9 mouse cellular contexts compared by ENCODE assay signal in genomic region chr7:72543946-72544345, GRCm38 (mm10).
DNase-seq lines count a peak whose midpoint lies in the region; ATAC-seq and TF ChIP-seq lines count a peak whose summit lies in the region.
"Had no signal": no experiment of that assay in that cellular context is flagged by ENCODE, and none has a peak within 500 bp of the region (broad histone marks: within the 10 kb centered on the region; RNA-seq: fewer than 3 reads in every experiment).

No protein-coding gene starts in this region.

- WGBS in hindbrain, embryonic 12.5 days, result 33% methylated on average over 4 of the region's 4 CpGs
- 39% methylated on average over 4 of the region's 4 CpGs for WGBS in hindbrain, embryonic 13.5 days

- H3K4me3 ChIP-seq in hindbrain, embryonic 12.5 days, result no peak overlapping the region
- H3K4me3 ChIP-seq in hindbrain, embryonic 13.5 days, result no peak overlapping the region
- no peak overlapping the region for H3K4me3 ChIP-seq in layer of hippocampus, adult 2 months
- H3K4me3 ChIP-seq: hindbrain, embryonic 15.5 days had no signal

- H3K27me3 ChIP-seq in hindbrain, embryonic 12.5 days, result no peaks in the 10 kb centered on the region
- no peaks in the 10 kb centered on the region for H3K27me3 ChIP-seq in hindbrain, embryonic 13.5 days
- H3K27me3 ChIP-seq: hindbrain, embryonic 15.5 days had no signal

- peak; percentile 59; the same call in 1 of the 2 replicates for ATAC-seq in hindbrain, embryonic 12.5 days (ENCODE audit: low FRiP score)
- ATAC-seq in hindbrain, embryonic 13.5 days (ENCODE audit: low FRiP score), result no peak; the same call in 1 of the 2 replicates

- H3K9ac ChIP-seq in hindbrain, embryonic 12.5 days, result no peak overlapping the region
- no peak overlapping the region for H3K9ac ChIP-seq in hindbrain, embryonic 13.5 days
- H3K9ac ChIP-seq: hindbrain, embryonic 15.5 days had no signal

- peaks cover 7% of the 10 kb centered on the region for H3K9me3 ChIP-seq in hindbrain, embryonic 12.5 days (replicated peaks)
- peaks cover 6% of the 10 kb centered on the region; the same call in 1 of the 2 replicates for H3K9me3 ChIP-seq in hindbrain, embryonic 13.5 days
- H3K9me3 ChIP-seq: hindbrain, embryonic 15.5 days had no signal

- peak overlapping the region; percentile 31; the same call in 1 of the 2 replicates for H3K27ac ChIP-seq in hindbrain, embryonic 12.5 days
- no peak overlapping the region for H3K27ac ChIP-seq in hindbrain, embryonic 13.5 days
- H3K27ac ChIP-seq in layer of hippocampus, adult 2 months, result no peak overlapping the region
- H3K27ac ChIP-seq: hindbrain, embryonic 15.5 days had no signal

- H3K4me2 ChIP-seq in hindbrain, embryonic 12.5 days (replicated peaks), result no peak overlapping the region
- no peak overlapping the region for H3K4me2 ChIP-seq in hindbrain, embryonic 13.5 days
- H3K4me2 ChIP-seq: hindbrain, embryonic 15.5 days had no signal

- 0 out of 2 replicates have a peak, but pooled peaks cover 4% of the 10 kb centered on the region for H3K36me3 ChIP-seq in hindbrain, embryonic 12.5 days
- H3K36me3 ChIP-seq in hindbrain, embryonic 13.5 days, result no peaks in the 10 kb centered on the region; the same call in 1 of the 2 replicates
- H3K36me3 ChIP-seq: hindbrain, embryonic 15.5 days had no signal

- TF ChIP-seq CTCF in layer of hippocampus, adult 2 months (conservative IDR thresholded peaks at IDR 0.05), result no peak

- H3K4me1 ChIP-seq in hindbrain, embryonic 12.5 days, result peaks cover 29% of the 10 kb centered on the region
- H3K4me1 ChIP-seq in hindbrain, embryonic 13.5 days (replicated peaks), result peaks cover 38% of the 10 kb centered on the region

- DNase-seq in NIH3T3 (ENCODE audit: low read depth), result peak; percentile 50
- peak; percentile 20 for DNase-seq in adrenal gland, postnatal 25 days
- DNase-seq in kidney, postnatal 25 days, result peak; percentile 80
- no peak for DNase-seq in layer of hippocampus, adult 2 months (ENCODE audit: low spot score in 2 of 2)
- no peak for DNase-seq in natural killer cell, adult 2 months (ENCODE audit: low spot score in 2 of 2)
- no peak for DNase-seq in thymus, postnatal 25 days

Comparison
In these comparisons a context has a peak if more than half of its experiments do, and no peak if none do; other contexts are left out.
1. DNase-seq: peak in NIH3T3 (single experiment), adrenal gland, postnatal 25 days (single experiment) and kidney, postnatal 25 days (2 of 2); none in layer of hippocampus, adult 2 months (0 of 2), natural killer cell, adult 2 months (0 of 2) and thymus, postnatal 25 days (single experiment).